Mouse (Mus musculus) lung, adult 2 months (tissue): ENCODE results near the gene A130010J15Rik. TPM values are rescaled to one million over a fixed set of nuclear protein-coding genes. Genes with fewer than 3 reads are reported as not detected.

Experiments used
- DNase-seq: peaks from one replicate; pipeline ENCODE4 v3.0.0; 2022
- H3K4me1 ChIP-seq: fragments of 200-500 bp; 2 replicates; pipeline ENCODE4 v1.6.1; 2011; ENCODE audit warnings: low read length; ENCODE audit not compliant: control insufficient read depth, insufficient read depth
- H3K4me3 ChIP-seq: fragments of 200-500 bp; replicated peaks from 2 replicates; pipeline ENCODE3; 2011; ENCODE audit warnings: low read depth, mild to moderate bottlenecking, control low read depth, low read length; ENCODE audit errors: extremely low read depth
- CTCF ChIP-seq: fragments of 200-500 bp; IDR thresholded peaks from 2 replicates; pipeline ENCODE4 v1.5.1; 2011; ENCODE audit warnings: mild to moderate bottlenecking, low read length, control low read depth; ENCODE audit not compliant: insufficient read depth
- POLR2A ChIP-seq: fragments of 200-500 bp; IDR thresholded peaks from 2 replicates; pipeline ENCODE4 v1.6.1; 2011; ENCODE audit warnings: low read depth, mild to moderate bottlenecking, control low read depth, low read length, borderline replicate concordance; ENCODE audit errors: extremely low read depth
- WGBS: fragments of 180-500 bp; shearing (Covaris S2); methylation state at CpG from one replicate; pipeline ENCODE4 v1.1.7; 2018; 5-methylcytosine and 5-hydroxymethylcytosine counted together
- polyA plus RNA-seq: library from polyadenylated mRNA; depleted of rRNA; stranded (reverse); fragments of >200 nt; gene quantifications from 2 replicates; pipeline ENCODE4 v1.2.3, GENCODE M21; 2012

The A130010J15Rik gene
- polyA plus RNA-seq, 1 experiment, result 2.2 TPM

DNA sequence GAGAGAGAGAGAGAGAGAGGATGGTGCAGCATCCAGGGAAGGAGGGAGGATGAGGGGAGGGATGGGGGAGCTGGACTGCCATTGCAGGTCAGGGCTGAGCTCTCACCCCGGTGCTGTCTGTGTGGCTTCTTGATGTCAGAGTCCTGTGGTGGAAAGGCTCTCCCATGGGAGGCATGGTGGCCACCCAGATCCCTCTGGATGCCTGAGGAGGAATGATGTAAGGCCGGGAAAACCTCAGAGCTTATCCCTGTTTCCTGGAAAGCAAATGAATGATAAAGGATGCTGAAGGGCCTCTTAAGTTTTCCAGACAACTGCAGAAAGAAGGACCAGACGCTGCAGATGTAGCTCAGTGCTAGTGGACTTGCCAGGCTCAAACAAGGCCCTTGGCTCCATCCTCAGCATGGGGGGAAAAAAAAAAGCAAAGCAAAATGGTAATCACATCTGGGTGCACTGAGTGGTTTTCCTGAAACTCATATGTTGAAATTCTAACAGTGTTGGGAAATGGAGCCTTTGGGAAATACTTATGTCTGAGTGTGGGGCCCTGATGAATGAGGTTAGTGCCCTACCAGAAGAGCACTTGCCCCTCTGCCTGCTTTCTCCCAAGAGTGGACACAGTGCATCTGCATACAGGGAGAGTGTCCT lies 27.4 kb downstream of the A130010J15Rik start:
- WGBS, result 65% methylated on average over 3 of the region's 3 CpGs
- TF ChIP-seq CTCF (no peak), POLR2A (no peak)
- no peaks in the 10 kb centered on the region for H3K4me1 ChIP-seq
- no peak overlapping the region for H3K4me3 ChIP-seq
- no peak for DNase-seq

DNA sequence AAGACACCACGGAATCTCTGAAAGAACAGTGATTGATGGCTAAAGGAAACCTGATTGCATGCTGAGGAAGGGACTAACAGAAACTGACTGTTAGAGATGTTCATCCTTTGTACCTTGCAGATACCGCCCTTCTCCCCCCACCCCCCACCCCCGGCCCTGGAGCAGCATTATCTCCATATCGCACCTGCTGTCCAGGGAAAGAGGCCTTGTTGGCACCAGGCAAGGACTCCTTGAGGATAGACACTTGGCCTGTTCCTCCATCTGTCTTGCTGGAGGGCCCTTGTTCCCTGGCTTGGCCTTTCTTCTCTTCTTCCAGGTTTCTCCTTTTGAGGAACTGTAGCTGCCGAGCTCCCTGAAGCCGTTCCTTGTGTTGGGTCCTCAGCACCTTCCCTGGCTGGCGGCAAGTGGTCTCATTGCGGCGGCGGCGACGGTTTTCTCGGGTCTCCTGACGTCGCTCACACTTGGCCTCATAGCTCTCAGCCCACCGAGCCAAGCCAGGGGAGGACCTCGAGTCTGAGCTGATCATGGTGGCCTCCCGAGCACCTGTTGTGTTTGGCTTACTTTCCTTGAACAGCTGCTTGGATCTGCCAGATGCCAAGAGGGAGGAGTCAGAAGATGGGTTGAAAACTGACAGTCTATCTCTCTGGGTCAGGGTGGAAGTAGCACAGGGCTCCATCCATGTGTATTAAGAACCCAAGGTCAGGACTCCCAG lies 29.8 kb downstream of the A130010J15Rik start:
- DNase-seq, result no peak
- H3K4me1 ChIP-seq, result no peaks in the 10 kb centered on the region
- no peak overlapping the region for H3K4me3 ChIP-seq
- TF ChIP-seq POLR2A (no peak), CTCF (no peak)
- WGBS, result 84% methylated on average over 18 of the region's 18 CpGs

GRCm38 (mm10) chr1:193198312-193198711 lies 30.5 kb downstream of the A130010J15Rik start:
- DNase-seq, result no peak
- TF ChIP-seq CTCF, result no peak
- TF ChIP-seq POLR2A, result no peak
- Histone ChIP-seq H3K4me1 (no peaks in the 10 kb centered on the region), H3K4me3 (no peak overlapping the region)
- 93% methylated on average over 2 of the region's 2 CpGs for WGBS

DNA sequence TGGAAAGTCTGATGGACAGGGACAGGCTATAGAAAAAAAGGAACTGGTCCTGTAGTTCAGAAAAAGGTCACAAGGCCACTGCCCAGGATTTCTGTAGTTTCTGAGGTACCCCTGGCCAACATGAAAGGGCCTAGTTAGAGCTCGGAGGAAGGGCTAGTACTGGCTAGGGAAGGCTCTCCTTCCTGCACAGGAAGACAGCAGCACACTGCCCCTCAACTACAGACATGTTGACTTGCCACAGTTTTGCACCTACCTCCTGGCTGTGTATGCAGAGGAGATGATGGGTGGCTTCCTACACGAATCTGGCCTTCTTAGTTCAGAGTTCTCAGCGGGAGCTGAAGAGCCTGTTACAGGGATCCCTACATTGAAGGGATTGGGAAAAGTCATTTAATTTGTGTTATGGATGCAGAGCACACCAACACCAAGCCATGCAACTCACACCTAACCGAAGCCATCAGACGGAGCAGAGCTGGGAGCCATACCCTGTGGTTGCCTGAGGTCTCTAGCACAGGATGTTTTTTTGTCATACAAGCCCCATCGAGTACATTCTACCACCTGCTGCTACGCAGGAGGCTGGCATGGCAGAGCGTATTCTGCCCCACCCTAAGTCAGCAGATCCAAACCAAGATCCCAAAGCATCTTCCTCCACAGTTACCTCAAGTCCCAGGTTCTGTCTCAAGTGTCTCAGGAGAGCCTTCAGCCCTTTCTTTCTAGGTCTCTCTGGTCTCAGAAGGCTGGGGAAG lies 33.0 kb downstream of the A130010J15Rik start:
- 70% methylated on average over 8 of the region's 8 CpGs for WGBS
- no peaks in the 10 kb centered on the region for H3K4me1 ChIP-seq
- peak overlapping the region; percentile 44 for H3K4me3 ChIP-seq
- no peak for DNase-seq
- TF ChIP-seq POLR2A (no peak), CTCF (no peak)

GRCm38 (mm10) chr1:193201383-193201778 lies 33.5 kb downstream of the A130010J15Rik start, which contains the start of gene Traf3ip3:
TSS of gene Traf3ip3 (minus strand) at chr1:193201703.
- H3K4me3 ChIP-seq, result peak within 1 kb of the TSS; percentile 44
- H3K4me1 ChIP-seq, result no peaks in the 10 kb centered on the region
- no peak for TF ChIP-seq POLR2A
- TF ChIP-seq CTCF, result no peak
- 43% methylated on average over 5 of the region's 5 CpGs for WGBS
- DNase-seq, result no peak

- no peak for DNase-seq
- TF ChIP-seq POLR2A, result no peak
- TF ChIP-seq CTCF, result no peak
- no peak overlapping the region for H3K4me3 ChIP-seq
- WGBS, result 79% methylated on average over 2 of the region's 2 CpGs
- no peaks in the 10 kb centered on the region for H3K4me1 ChIP-seq
These were observed 36.0 kb downstream of the A130010J15Rik start for GRCm38 (mm10) chr1:193203821-193204220.

DNA sequence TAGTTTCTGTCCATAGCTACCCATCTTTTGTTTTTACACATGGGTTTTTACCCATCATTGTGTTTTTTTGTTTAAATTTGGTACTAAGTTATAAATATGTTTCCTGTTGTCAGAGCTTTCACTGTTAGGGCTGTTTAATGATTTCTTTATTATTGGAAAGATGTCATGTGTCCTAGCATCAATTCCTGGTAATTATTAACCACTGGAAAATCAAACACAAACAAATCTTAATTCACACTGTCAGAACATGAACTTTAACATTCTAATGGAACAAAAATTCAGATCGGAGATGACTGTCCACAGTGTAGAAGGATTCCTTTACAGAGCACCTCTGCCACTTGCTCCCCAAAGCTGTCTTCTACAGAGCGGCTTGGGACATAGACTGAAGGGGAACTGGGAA lies 37.6 kb downstream of the A130010J15Rik start:
- WGBS, result 87% methylated on average over 2 of the region's 2 CpGs
- no peak for DNase-seq
- Histone ChIP-seq H3K4me3 (no peak overlapping the region), H3K4me1 (no peaks in the 10 kb centered on the region)
- no peak for TF ChIP-seq CTCF
- no peak for TF ChIP-seq POLR2A

DNA sequence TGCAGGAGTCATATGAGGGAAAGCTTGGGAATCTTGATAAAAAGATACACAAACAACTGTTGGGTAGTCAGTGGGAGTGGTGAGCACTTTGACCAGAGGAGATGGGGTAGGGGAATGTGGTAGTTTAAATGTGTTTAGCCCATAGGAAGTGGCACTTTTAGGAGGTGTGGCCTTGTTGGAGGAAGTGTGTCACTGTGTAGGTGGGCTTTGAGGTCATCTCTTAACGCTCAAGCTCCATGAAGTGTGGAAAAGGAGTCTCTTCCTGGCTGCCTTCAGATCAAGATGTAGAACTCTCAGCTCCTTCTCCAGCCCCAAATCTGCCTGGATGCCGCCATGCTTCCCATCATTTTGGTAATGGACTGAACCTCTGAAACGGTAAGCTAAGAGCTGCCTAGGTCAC lies 39.7 kb downstream of the A130010J15Rik start, which contains the start of gene Lamb3:
TSS of gene Lamb3 (plus strand) at position 197 of the 400 bp plus-strand sequence.
- no peak for TF ChIP-seq CTCF
- TF ChIP-seq POLR2A, result no peak
- Histone ChIP-seq H3K4me3 (peak within 1 kb of the TSS; percentile 17), H3K4me1 (no peaks in the 10 kb centered on the region)
- DNase-seq, result no peak
- 81% methylated on average over 3 of the region's 3 CpGs for WGBS

DNA sequence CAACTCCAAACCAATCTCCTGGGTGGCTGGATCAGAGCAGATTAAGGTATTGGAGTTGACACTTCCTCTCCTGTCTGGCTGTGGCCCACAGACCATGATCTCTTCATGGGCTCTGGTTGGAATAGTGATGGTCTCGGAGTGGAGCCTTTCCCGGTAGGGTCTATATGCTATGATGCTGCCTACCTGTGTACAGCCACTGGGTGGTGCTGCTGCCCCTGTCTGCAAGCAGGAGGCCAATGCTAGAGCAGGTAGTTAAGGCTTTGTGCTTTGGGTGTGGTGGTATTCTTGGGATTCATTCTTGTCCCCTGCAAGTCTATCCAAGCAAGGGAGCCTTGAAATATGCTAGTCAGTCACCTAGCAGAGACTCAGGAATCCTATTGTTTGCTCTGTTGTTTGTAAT lies 40.3 kb downstream of the A130010J15Rik start:
- peak; percentile 28 for DNase-seq
- peak; percentile 94 for TF ChIP-seq CTCF
- TF ChIP-seq POLR2A, result no peak
- Histone ChIP-seq H3K4me3 (no peak overlapping the region), H3K4me1 (no peaks in the 10 kb centered on the region)
- WGBS, result 26% methylated on average over 2 of the region's 2 CpGs
